Mouse (Mus musculus) stomach, postnatal 0 days (tissue): ENCODE results near the gene Ces2g. TPM values are rescaled to one million over a fixed set of nuclear protein-coding genes. Genes with fewer than 3 reads are reported as not detected.

ENCODE experiments used
- ATAC-seq: fragments of 200-750 bp; cut with Nextera tagmentation; 2 replicates; pipeline ENCODE4 v1.8.0; 2017; ENCODE audit not compliant: low FRiP score, low TSS enrichment
- DNase-seq: peaks from one replicate; pipeline ENCODE4 v3.0.0-alpha.2; 2016; ENCODE audit warnings: low spot score
- H3K27ac ChIP-seq: fragments of 300-500 bp; sonication (generic); replicated peaks from 2 replicates; pipeline ENCODE4 v1.5.1; 2014; ENCODE audit warnings: mild to moderate bottlenecking, control low read depth
- H3K27me3 ChIP-seq: fragments of 300-500 bp; sonication (generic); 2 replicates; pipeline ENCODE4 v1.6.1; 2014; ENCODE audit warnings: low read length; ENCODE audit not compliant: control insufficient read depth, insufficient read depth
- H3K36me3 ChIP-seq: fragments of 300-500 bp; sonication (generic); 2 replicates; pipeline ENCODE4 v1.6.1; 2014; ENCODE audit warnings: low read length, mixed read lengths; ENCODE audit not compliant: control insufficient read depth, insufficient read depth
- H3K4me1 ChIP-seq: fragments of 300-500 bp; sonication (generic); replicated peaks from 2 replicates; pipeline ENCODE4 v1.6.1; 2014; ENCODE audit warnings: antibody characterized with exemption; ENCODE audit not compliant: control insufficient read depth, insufficient read depth
- H3K4me2 ChIP-seq: fragments of 300-500 bp; sonication (generic); replicated peaks from 2 replicates; pipeline ENCODE4 v1.6.1; 2014; ENCODE audit warnings: low read depth, mild to moderate bottlenecking, control low read depth, moderate library complexity
- H3K4me3 ChIP-seq: fragments of 300-500 bp; sonication (generic); 2 replicates; pipeline ENCODE4 v1.5.1; 2014; ENCODE audit warnings: low read depth, low read length, control low read depth
- H3K9ac ChIP-seq: fragments of 300-500 bp; sonication (generic); 2 replicates; pipeline ENCODE4 v1.6.1; 2014; ENCODE audit warnings: mild to moderate bottlenecking, low read length, control low read depth, mixed read lengths
- H3K9me3 ChIP-seq: fragments of 300-500 bp; sonication (generic); 2 replicates; pipeline ENCODE4 v1.6.1; 2016; ENCODE audit warnings: low read length; ENCODE audit not compliant: control insufficient read depth
- CTCF ChIP-seq: IDR thresholded peaks from 2 replicates; pipeline ENCODE4 v1.5.1; 2016; ENCODE audit warnings: antibody characterized with exemption, low read depth, mild to moderate bottlenecking, moderate library complexity
- EP300 ChIP-seq: optimal IDR thresholded peaks from 2 replicates; pipeline ENCODE3; 2016; ENCODE audit warnings: antibody characterized with exemption
- WGBS: fragments of 180-500 bp; shearing (Covaris S2); extraction: QIAGEN DNeasy Blood & Tissue Kit; methylation state at CpG from one replicate; pipeline ENCODE4 v1.1.7; 2014; 5-methylcytosine and 5-hydroxymethylcytosine counted together
- polyA plus RNA-seq: library from polyadenylated mRNA; unstranded; fragments of >200 nt; fragmentation: Nextera tagmentation; extraction: Ambion mirVana; gene quantifications from 2 replicates; pipeline ENCODE4 v1.2.1, GENCODE M21; 2015

Ces2g gene
- polyA plus RNA-seq, 1 experiment from 2014 or later, result 27.0 TPM

DNA sequence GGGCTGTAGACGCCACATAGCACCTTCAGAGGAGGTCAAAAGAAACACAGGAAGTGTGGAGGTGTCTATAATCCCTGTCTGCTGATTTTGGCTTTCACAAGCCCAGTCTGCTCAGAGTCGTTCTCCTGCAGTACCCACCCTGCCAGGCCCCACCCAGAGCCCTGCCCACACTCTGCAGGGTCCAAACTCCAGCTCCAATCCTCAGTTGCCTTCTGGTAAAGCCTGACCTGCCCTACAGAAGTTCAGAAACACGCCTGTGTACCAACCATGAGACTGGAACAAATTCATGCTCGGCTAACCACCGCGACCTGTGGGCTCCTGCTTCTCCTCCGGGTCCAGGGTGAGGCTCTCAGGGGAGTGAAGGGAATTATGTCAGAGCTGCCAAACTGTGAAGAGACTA lies 39.1 kb downstream of the Ces2g start, which contains the start of gene Ces2h:
Gene Ces2h (plus strand): TSS at position 268 of the 400 bp plus-strand sequence.
- no peak within 1 kb of the TSS for H3K27ac ChIP-seq
- peak; percentile 80 for DNase-seq

DNA sequence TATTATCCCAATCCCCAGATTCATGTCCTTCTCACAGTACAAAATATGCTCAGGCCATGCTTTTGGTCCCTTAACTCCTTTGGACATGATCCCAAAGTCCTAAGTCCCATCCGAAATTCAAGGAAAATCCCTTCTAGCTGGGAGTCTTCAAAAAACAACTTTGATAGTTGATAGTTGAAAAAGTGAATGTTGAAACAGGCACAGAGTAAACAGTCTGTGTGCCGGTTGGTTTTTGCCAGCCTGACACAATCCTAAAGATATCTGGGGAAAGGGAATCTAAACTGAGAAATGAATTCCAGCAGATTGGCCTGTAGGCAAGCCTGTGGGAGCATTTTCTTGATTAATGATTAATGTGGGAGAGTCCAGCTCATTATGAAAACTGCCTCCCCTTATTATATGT lies 48.5 kb downstream of the Ces2g start:
- Histone ChIP-seq H3K27ac (no peak overlapping the region), H3K27me3 (no peaks in the 10 kb centered on the region), H3K4me2 (no peak overlapping the region), H3K4me3 (no peak overlapping the region), H3K36me3 (no peaks in the 10 kb centered on the region), H3K4me1 (no peaks in the 10 kb centered on the region), H3K9ac (no peak overlapping the region), H3K9me3 (no peaks in the 10 kb centered on the region)
- ATAC-seq (no peak), DNase-seq (no peak)
- TF ChIP-seq CTCF, result no peak
- no peak for TF ChIP-seq EP300
- 55% methylated on average over 2 of the region's 2 CpGs for WGBS

More for the DNA sequence above, 39.1 kb downstream of the Ces2g start, which contains the start of gene Ces2h:
- 72% methylated on average over 7 of the region's 7 CpGs for WGBS
- peak; percentile 97 for ATAC-seq
- no peaks in the 10 kb centered on the region for H3K4me1 ChIP-seq
- H3K4me3 ChIP-seq, result no peak within 1 kb of the TSS
- no peak for TF ChIP-seq EP300
- no peak for TF ChIP-seq CTCF
- no peaks in the 10 kb centered on the region for H3K36me3 ChIP-seq
- H3K27me3 ChIP-seq, result no peaks in the 10 kb centered on the region
- H3K9ac ChIP-seq, result no peak within 1 kb of the TSS
- H3K9me3 ChIP-seq, result no peaks in the 10 kb centered on the region
- H3K4me2 ChIP-seq, result no peak within 1 kb of the TSS

DNA sequence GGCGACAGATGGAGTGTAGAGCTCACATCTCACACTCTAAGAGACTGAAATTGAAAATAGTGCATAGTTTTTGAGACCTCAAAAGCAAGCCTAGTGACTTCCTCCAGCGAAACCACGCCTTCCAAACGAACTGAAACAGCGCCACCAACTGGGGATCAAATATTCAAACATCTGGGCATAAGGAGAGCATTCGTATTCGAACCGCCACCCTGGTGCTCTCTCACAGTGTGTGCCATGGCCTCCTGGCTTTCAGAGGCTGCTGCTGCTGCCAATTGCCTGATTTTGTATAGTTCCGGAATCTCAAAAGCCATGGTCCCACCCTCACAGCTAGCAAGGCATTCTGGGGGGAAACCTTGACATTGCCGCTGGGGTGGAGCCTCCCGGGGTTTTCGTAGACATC lies 49.6 kb downstream of the Ces2g start:
- H3K27ac ChIP-seq, result no peak overlapping the region
- WGBS, result 76% methylated on average over 12 of the region's 12 CpGs
- no peaks in the 10 kb centered on the region for H3K9me3 ChIP-seq
- H3K4me2 ChIP-seq, result no peak overlapping the region
- H3K9ac ChIP-seq, result no peak overlapping the region
- no peak for ATAC-seq
- H3K4me1 ChIP-seq, result no peaks in the 10 kb centered on the region
- no peak for DNase-seq
- no peaks in the 10 kb centered on the region for H3K27me3 ChIP-seq
- H3K4me3 ChIP-seq, result no peak overlapping the region
- TF ChIP-seq EP300 (no peak), CTCF (no peak)
- no peaks in the 10 kb centered on the region for H3K36me3 ChIP-seq

DNA sequence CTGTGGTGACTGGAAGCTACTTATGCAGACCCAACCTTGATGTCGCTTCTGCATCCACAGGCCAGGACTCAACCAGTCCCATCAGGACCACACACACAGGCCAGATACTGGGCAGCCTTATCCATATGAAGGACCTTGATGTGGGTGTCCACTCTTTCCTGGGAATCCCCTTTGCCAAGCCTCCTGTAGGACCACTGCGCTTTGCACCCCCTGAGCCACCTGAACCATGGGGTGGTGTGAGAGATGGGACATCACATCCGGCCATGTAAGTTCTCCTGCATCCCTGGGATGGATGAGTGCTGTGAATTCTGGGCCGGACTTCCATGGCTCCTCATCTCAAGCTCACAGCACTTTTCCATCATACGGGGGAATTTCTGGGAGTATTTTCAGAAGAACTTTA lies 52.9 kb downstream of the Ces2g start:
- Histone ChIP-seq H3K27ac (no peak overlapping the region), H3K4me2 (no peak overlapping the region), H3K36me3 (no peaks in the 10 kb centered on the region), H3K4me1 (no peaks in the 10 kb centered on the region), H3K4me3 (no peak overlapping the region), H3K27me3 (no peaks in the 10 kb centered on the region), H3K9ac (no peak overlapping the region), H3K9me3 (no peaks in the 10 kb centered on the region)
- DNase-seq, result no peak
- ATAC-seq, result no peak
- WGBS, result 92% methylated on average over 5 of the region's 5 CpGs
- no peak for TF ChIP-seq EP300

Other genes starting within 250 kb of the Ces2g start
- 1.4 and 2.0 TPM in 2 replicates for gene Ces2a, start 227.7 kb upstream of the Ces2g start, polyA plus RNA-seq
- 20.0 and 23.2 TPM in 2 replicates for gene Ces2b, start 130.1 kb upstream of the Ces2g start, polyA plus RNA-seq
- gene Ces2c, start 114.7 kb upstream of the Ces2g start, polyA plus RNA-seq, result 112 and 113 TPM in 2 replicates
- 2.4 and 2.6 TPM in 2 replicates for gene Ces2e, start 35.5 kb upstream of the Ces2g start, polyA plus RNA-seq
- gene Ces2f, start 14.4 kb upstream of the Ces2g start, polyA plus RNA-seq, result 2.6 and 3.3 TPM in 2 replicates
- gene Ces2h, start 39.1 kb downstream of the Ces2g start, polyA plus RNA-seq, result not detected in 2 replicates
- gene Ces3a, start 86.9 kb downstream of the Ces2g start, polyA plus RNA-seq, result 0.96 and 1.3 TPM in 2 replicates
- not detected in 2 replicates for gene Ces3b, start 122.0 kb downstream of the Ces2g start, polyA plus RNA-seq
- gene Ces4a, start 170.1 kb downstream of the Ces2g start, polyA plus RNA-seq, result not detected in 2 replicates
- gene Cbfb, start 209.0 kb downstream of the Ces2g start, polyA plus RNA-seq, result 31.4 and 33.5 TPM in 2 replicates